Mouse (Mus musculus): Measurements from ENCODE around the gene Tmem63c.

- no peak for TF ChIP-seq CTCF (IDR thresholded peaks at IDR 0.05; ENCODE audit: insufficient read depth, low read depth, low read length)
- no peak for TF ChIP-seq POLR2A (IDR thresholded peaks at IDR 0.05; ENCODE audit: insufficient read depth, low read depth, low read length)
Observed at GRCm38 (mm10) chr12:87127256-87127655, 106.1 kb downstream of the Tmem63c start.

Data from olfactory bulb, adult 2 months (tissue).